Mouse (Mus musculus): Measurements from ENCODE around the gene Ankrd34c. TPM values are rescaled to one million over a fixed set of nuclear protein-coding genes. Genes with fewer than 3 reads are reported as not detected.

The Ankrd34c gene
- not detected in 2 replicates for polyA plus RNA-seq (2012; ENCODE audit: insufficient read depth, insufficient read length, low replicate concordance, missing spikeins)

GRCm38 (mm10) chr9:89738295-89738694, at the start of gene Ankrd34c:
Gene Ankrd34c (minus strand): TSS chr9:89738475.
- WGBS: 7% methylated on average over 8 of the region's 8 CpGs
- TF ChIP-seq POLR2A (IDR thresholded peaks at IDR 0.05; ENCODE audit: insufficient read depth, low read depth, low read length) (no peak), CTCF (IDR thresholded peaks at IDR 0.05; ENCODE audit: insufficient read depth, low read depth, low read length) (no peak)
- Histone ChIP-seq H3K4me1 (ENCODE audit: control insufficient read depth, insufficient read depth, low read length) (peaks cover 11% of the 10 kb centered on the region), H3K27ac (ENCODE audit: insufficient read depth, low read depth, low read length) (no peak within 1 kb of the TSS), H3K4me3 (ENCODE audit: insufficient read depth, low read depth, low read length) (peak within 1 kb of the TSS; percentile 27)

GRCm38 (mm10) chr9:89787532-89787931, 49.3 kb upstream of the Ankrd34c start:
- 53% methylated on average over 4 of the region's 4 CpGs for WGBS
- no peak overlapping the region for H3K4me3 ChIP-seq (ENCODE audit: insufficient read depth, low read depth, low read length)
- no peaks in the 10 kb centered on the region for H3K4me1 ChIP-seq (ENCODE audit: control insufficient read depth, insufficient read depth, low read length)
- no peak overlapping the region for H3K27ac ChIP-seq (ENCODE audit: insufficient read depth, low read depth, low read length)
- no peak for TF ChIP-seq POLR2A (IDR thresholded peaks at IDR 0.05; ENCODE audit: insufficient read depth, low read depth, low read length)
- no peak for TF ChIP-seq CTCF (IDR thresholded peaks at IDR 0.05; ENCODE audit: insufficient read depth, low read depth, low read length)

DNA sequence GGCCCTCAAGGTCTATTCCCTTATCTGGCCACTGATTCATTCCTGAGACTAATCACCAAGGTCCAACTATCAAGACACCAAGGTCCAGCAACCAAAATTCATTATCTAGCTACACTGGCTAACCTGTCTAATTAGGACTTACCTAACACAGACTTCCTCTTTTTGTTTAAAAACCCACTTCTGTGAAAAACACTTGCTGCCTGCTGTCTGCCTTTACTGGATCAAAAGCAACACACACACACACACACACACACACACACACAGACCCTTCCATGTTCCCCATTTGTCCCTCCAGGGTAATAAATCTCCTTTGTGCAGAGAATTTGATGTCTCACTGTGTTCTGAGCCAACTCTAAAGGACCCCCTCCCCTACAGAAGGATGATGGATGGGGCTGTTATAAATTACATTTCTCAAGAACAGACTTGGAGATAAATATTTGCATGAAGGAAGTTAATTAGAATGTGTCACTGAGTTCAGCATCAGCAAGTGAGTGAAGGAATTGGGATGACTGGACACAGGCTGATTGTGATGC, 43.2 kb upstream of the Ankrd34c start:
- TF ChIP-seq POLR2A (IDR thresholded peaks at IDR 0.05; ENCODE audit: insufficient read depth, low read depth, low read length) (no peak), CTCF (IDR thresholded peaks at IDR 0.05; ENCODE audit: insufficient read depth, low read depth, low read length) (no peak)
- no peaks in the 10 kb centered on the region for H3K4me1 ChIP-seq (ENCODE audit: control insufficient read depth, insufficient read depth, low read length)

GRCm38 (mm10) chr9:89779237-89779636, 41.0 kb upstream of the Ankrd34c start:
- Histone ChIP-seq H3K4me3 (ENCODE audit: insufficient read depth, low read depth, low read length) (no peak overlapping the region), H3K4me1 (ENCODE audit: control insufficient read depth, insufficient read depth, low read length) (no peaks in the 10 kb centered on the region), H3K27ac (ENCODE audit: insufficient read depth, low read depth, low read length) (no peak overlapping the region)
- no peak for TF ChIP-seq CTCF (IDR thresholded peaks at IDR 0.05; ENCODE audit: insufficient read depth, low read depth, low read length)
- no peak for TF ChIP-seq POLR2A (IDR thresholded peaks at IDR 0.05; ENCODE audit: insufficient read depth, low read depth, low read length)
- WGBS: 98% methylated on average over 1 of the region's 1 CpGs

More for the DNA sequence above, 43.2 kb upstream of the Ankrd34c start:
- H3K4me3 ChIP-seq (ENCODE audit: insufficient read depth, low read depth, low read length): no peak overlapping the region
- no peak overlapping the region for H3K27ac ChIP-seq (ENCODE audit: insufficient read depth, low read depth, low read length)

- H3K4me1 ChIP-seq (ENCODE audit: control insufficient read depth, insufficient read depth, low read length): peaks cover 5% of the 10 kb centered on the region
- H3K27ac ChIP-seq (ENCODE audit: insufficient read depth, low read depth, low read length): no peak overlapping the region
- no peak for TF ChIP-seq CTCF (IDR thresholded peaks at IDR 0.05; ENCODE audit: insufficient read depth, low read depth, low read length)
- no peak for TF ChIP-seq POLR2A (IDR thresholded peaks at IDR 0.05; ENCODE audit: insufficient read depth, low read depth, low read length)
- 6% methylated on average over 1 of the region's 1 CpGs for WGBS
- no peak overlapping the region for H3K4me3 ChIP-seq (ENCODE audit: insufficient read depth, low read depth, low read length)
Observed at GRCm38 (mm10) chr9:89771153-89771552, 32.9 kb upstream of the Ankrd34c start.

- no peak overlapping the region for H3K27ac ChIP-seq (ENCODE audit: insufficient read depth, low read depth, low read length)
- TF ChIP-seq CTCF (IDR thresholded peaks at IDR 0.05; ENCODE audit: insufficient read depth, low read depth, low read length) (no peak), POLR2A (IDR thresholded peaks at IDR 0.05; ENCODE audit: insufficient read depth, low read depth, low read length) (no peak)
- 56% methylated on average over 1 of the region's 1 CpGs for WGBS
- no peak overlapping the region for H3K4me3 ChIP-seq (ENCODE audit: insufficient read depth, low read depth, low read length)
- no peaks in the 10 kb centered on the region for H3K4me1 ChIP-seq (ENCODE audit: control insufficient read depth, insufficient read depth, low read length)
Observed at GRCm38 (mm10) chr9:89762017-89762416, 23.7 kb upstream of the Ankrd34c start.

- peaks cover 2% of the 10 kb centered on the region; the same call in 1 of the 2 replicates for H3K4me1 ChIP-seq (ENCODE audit: control insufficient read depth, insufficient read depth, low read length)
- H3K27ac ChIP-seq (ENCODE audit: insufficient read depth, low read depth, low read length): no peak overlapping the region
- H3K4me3 ChIP-seq (ENCODE audit: insufficient read depth, low read depth, low read length): no peak overlapping the region
- 88% methylated on average over 1 of the region's 1 CpGs for WGBS
- TF ChIP-seq POLR2A (IDR thresholded peaks at IDR 0.05; ENCODE audit: insufficient read depth, low read depth, low read length) (no peak), CTCF (IDR thresholded peaks at IDR 0.05; ENCODE audit: insufficient read depth, low read depth, low read length) (no peak)
Observed at GRCm38 (mm10) chr9:89758569-89758968, 20.3 kb upstream of the Ankrd34c start.

GRCm38 (mm10) chr9:89758139-89758538, 19.9 kb upstream of the Ankrd34c start:
- Histone ChIP-seq H3K4me3 (ENCODE audit: insufficient read depth, low read depth, low read length) (no peak overlapping the region), H3K27ac (ENCODE audit: insufficient read depth, low read depth, low read length) (no peak overlapping the region), H3K4me1 (ENCODE audit: control insufficient read depth, insufficient read depth, low read length) (peaks cover 2% of the 10 kb centered on the region; the same call in 1 of the 2 replicates)
- TF ChIP-seq CTCF (IDR thresholded peaks at IDR 0.05; ENCODE audit: insufficient read depth, low read depth, low read length) (no peak), POLR2A (IDR thresholded peaks at IDR 0.05; ENCODE audit: insufficient read depth, low read depth, low read length) (no peak)
- 56% methylated on average over 1 of the region's 1 CpGs for WGBS

- H3K27ac ChIP-seq (ENCODE audit: insufficient read depth, low read depth, low read length): no peak overlapping the region
- peaks cover 2% of the 10 kb centered on the region; the same call in 1 of the 2 replicates for H3K4me1 ChIP-seq (ENCODE audit: control insufficient read depth, insufficient read depth, low read length)
- H3K4me3 ChIP-seq (ENCODE audit: insufficient read depth, low read depth, low read length): no peak overlapping the region
- 22% methylated on average over 4 of the region's 4 CpGs for WGBS
- TF ChIP-seq POLR2A (IDR thresholded peaks at IDR 0.05; ENCODE audit: insufficient read depth, low read depth, low read length) (no peak), CTCF (IDR thresholded peaks at IDR 0.05; ENCODE audit: insufficient read depth, low read depth, low read length) (no peak)
Observed at GRCm38 (mm10) chr9:89757571-89757970, 19.3 kb upstream of the Ankrd34c start.
